Mouse (Mus musculus): ENCODE measurements at regions not wholly inside any gene's neighbourhood (a gene's known extent, or its start where the extent isn't known, plus 50 kb on each side); places are given as distances from the start of the nearest gene placed in this dataset.

DNA sequence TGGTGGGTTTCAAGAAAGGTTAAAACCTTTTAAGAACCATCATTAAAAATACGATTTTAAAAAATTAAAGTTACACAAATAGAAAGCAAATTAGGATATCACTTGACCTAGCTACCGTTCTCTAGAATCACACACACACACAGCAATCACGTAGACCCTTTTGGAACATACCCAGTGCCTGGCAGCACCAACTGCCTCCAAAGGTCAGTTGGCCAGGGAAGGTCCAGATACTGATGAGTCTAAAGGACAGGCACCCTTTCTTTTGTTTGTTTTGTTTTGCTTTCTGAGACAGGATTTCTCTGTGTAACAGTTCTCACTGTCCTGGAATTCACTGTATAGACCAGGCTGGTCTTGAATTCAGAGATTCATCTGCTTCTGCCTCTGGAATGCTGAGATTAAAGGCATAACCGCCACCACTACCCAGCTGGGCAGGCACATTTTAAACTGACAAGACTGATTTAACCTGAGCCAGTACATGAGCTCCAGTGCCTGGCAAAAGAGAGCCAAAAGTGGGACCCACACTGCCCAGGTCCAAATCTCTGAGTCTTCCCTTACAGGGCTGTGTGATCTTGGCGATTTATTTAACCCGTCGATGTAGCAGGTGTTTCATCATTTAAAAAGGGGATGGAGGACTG, 353.0 kb downstream of the Pmp22 start:
- DNase-seq (ENCODE audit: low read depth), result no peak

DNA sequence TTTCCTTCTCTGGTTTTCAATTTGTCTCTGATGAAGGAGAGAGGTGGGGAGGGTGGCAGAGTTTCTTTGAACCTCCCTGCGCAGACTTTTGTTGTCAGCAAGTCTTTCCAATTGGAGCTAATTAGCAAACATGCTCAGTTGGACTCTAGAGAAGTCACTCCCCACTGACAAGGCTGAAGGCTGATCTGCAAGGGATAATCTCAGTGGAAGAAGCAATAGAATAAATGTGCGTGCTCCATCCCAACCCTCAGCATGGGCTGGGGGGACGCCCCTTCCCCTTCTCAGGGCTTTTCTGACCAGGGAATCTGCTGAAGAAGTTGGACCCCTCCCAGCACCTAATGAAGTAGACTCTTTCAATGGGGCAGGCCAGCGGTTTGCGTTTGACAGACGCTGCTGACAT, 353.8 kb downstream of the Pmp22 start:
- DNase-seq (ENCODE audit: low read depth), result no peak

DNA sequence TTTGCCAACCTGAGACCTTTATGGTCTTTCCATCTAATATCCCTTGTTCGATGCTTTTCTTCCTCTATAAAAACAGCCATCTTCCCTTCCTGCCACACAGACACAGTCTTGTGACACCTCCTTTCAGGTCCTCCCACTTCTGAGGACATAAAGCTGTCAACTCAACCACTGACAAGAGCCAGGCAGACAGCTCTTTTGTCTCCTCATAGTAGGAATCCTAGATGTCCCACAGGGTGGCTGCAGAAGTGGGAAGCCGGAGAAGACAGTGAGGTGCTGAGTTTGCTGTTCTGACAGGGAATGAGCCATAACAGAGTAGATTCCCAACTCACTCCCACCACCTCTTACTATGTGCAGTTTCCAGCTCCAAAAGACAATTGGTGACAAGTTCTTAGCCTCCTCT, 358.4 kb downstream of the Pmp22 start:
- DNase-seq (ENCODE audit: low read depth), result no peak

DNA sequence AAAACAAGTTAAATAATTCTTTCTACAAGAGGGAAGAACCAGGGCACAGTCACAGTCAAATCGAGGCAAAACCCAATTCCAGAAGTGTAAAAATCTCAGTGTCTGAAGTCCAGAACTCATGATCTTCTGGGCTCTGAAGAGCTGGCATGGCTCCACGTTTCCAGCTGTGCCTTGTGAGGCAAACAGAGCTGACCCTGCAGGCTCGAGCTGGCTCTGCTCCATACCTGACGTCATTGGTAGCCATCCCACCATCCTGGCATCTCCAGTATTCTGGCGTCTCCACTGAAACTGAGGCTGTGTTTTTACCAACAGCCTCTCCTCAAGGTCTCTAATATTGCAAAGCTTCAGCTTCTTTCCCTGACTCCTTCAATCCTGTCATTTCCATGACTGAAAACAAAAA, 373.4 kb downstream of the Pmp22 start:
- DNase-seq (ENCODE audit: low read depth), result no peak

DNA sequence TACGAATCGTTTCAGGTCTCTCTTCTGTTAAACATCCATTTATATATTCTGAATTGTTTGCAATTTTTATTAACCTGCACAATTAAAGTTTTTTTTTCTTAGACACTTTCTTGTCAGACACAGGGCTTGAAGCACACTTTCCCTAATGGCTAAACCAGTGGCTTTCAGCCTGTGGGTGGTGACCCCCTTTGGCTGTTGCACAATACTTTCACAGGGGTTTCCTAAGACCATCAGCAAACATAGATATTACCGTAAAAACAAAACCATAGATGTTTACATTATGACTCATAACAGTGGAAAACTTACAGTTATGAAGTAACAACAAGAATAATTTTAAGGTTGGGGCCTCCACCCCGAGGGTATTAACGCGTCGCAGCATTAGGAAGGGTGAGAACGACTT, 378.6 kb downstream of the Pmp22 start:
- no peak for DNase-seq (ENCODE audit: low read depth)

DNA sequence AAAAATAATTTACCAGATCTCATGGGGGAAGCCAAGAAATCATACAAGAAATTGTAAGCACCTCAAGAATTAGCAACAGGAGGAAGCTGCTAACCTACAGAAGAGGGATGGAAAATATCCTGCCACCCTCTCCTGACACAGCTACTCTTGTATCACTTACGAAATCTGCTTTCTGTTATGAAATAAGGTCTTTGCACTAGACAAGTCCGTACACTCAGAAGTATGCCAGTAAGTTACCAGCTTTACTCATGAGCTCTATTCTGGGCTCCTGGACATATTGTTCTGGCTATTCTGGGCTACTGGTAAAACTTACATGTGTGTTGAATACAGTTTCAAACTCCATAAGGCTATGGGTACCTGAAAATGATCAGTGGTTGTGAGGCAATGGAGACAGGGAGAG, 379.9 kb downstream of the Pmp22 start:
- no peak for DNase-seq (ENCODE audit: low read depth)

DNA sequence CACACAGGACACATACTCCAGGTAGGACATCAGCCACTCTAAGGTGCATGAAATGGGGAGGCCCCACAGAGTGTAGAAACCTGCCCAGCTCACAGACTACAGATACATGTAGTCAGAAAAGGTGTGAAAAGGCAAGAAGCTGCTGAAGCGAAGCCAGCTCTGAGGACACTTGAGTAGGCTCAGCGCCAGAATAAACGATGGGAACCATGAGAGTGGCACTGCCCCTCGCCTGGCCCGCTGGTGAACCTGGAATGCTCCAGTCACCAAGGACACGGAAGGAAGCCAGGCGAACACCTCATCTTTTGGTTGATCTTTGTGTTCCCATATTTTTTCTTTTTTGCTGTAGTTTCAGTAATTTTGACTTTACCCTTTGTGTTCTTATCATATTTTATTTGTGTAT, 381.8 kb downstream of the Pmp22 start:
- no peak for DNase-seq (ENCODE audit: low read depth)

DNA sequence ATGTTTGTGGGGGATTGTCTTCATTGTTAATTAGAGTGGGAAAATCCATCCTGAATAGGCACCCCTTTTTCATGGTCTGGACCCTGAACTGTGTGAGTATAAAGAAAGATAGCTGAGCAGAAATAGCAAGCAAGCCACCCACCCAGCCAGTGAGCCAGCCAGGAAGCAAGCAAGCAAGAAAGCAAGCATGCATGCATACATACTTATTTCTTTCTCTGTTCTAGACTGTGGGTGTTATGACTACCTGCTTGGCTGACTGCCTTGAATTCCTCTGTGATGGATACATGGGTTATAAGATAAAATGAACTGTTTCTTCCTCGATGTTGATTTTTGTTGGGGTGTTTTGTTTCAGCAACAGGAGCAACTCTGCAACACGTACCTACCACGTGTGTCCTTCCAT, 385.8 kb downstream of the Pmp22 start:
- no peak for DNase-seq (ENCODE audit: low read depth)

DNA sequence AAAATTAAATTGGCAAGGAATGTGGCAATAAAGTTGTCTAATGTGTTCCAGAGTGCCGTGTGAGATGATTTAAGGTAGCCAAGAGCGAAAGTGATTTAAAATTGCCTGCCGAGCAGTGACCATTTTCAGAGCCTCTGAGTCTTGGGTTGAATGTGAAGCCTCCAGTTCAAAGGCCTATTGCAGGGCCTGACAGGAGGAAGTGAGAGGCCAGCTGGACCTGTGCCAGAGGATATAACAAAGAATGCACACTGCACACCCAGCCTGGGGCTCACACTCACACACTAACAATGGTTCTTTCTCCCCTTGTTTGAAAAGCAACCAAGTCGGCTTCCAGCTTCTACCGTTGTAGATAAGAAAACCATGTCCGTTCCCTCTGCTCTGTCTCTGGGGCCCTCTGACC, 390.1 kb downstream of the Pmp22 start:
- no peak for DNase-seq (ENCODE audit: low read depth)

DNA sequence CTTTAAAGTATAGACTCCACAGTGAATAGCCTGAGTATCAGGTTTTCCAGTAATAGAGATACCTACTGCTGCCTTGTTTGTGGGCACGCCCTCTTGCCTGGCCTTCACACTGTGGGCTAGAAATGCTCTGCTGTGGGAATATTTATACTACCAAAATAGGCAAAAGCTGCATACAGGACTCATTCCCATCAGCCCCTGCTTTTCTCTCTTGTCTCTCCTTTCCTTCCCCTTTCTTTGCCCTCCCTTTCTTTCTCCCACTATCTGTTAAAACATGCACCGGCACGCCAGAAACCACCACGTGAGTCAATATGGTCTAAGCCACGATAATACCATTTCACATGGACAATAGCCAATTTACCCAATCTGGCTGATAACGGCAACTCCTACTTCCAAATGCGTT, 395.5 kb downstream of the Pmp22 start:
- no peak for DNase-seq (ENCODE audit: low read depth)

DNA sequence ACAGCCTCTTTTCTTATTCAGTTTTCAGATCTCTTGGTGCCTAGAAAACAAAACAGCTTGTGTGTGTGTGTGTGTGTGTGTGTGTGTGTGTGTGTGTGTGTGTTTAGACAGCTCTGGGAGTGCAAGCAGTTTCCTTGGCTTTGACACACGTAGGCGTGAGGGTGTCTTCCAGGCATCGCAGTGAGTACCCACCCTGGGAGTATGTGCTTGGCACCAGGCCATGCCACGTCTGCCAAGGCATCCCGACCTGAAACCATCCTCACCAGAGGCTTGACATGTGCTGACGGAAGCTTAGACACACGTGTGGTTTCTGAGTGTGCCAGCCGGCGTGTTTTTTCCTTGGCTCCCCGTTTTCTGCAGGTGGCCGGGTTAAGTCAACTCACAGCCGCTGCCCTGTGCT, 396.6 kb downstream of the Pmp22 start:
- DNase-seq (ENCODE audit: low read depth), result no peak

DNA sequence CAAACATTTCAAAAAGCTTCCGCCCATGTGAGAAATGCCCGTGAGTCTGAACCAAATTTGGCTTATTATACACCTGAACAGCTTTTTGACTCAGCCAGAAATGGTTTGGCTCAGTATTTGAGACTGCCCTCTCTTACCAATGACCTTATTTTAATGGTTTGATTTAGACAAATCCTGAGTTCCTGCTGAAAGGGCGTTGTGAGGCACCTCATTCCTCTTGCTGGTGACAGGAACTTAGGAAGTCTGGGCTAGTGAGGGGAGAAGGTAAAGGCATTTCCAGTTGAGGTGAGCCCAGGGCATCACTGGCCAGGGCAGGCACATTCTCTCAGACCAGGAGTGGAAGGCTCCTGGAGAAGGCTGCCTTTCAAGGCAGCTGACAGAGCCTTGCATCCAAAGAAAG, 396.1 kb downstream of the Hs3st3b1 start:
- no peak for DNase-seq (ENCODE audit: low read depth)

DNA sequence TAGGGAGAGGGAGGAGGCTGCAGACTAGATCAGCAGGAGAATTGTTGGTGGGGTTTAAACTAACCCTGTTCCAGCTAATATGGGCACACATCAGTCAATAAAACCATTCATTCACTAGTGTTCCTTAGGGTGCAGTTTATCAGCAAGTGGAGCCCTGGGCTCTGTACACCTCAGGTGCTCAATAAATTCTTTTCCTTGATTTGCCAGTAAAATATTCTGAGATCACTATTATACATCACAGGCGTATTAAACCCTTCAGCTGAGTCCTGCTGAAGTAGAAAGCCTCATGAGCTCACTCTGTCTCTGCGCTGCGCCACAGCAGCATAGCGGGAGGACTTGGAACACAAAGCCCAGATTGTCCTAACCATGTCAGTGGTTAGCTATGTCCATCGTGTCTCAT, 389.3 kb downstream of the Hs3st3b1 start:
- no peak for DNase-seq (ENCODE audit: low read depth)

DNA sequence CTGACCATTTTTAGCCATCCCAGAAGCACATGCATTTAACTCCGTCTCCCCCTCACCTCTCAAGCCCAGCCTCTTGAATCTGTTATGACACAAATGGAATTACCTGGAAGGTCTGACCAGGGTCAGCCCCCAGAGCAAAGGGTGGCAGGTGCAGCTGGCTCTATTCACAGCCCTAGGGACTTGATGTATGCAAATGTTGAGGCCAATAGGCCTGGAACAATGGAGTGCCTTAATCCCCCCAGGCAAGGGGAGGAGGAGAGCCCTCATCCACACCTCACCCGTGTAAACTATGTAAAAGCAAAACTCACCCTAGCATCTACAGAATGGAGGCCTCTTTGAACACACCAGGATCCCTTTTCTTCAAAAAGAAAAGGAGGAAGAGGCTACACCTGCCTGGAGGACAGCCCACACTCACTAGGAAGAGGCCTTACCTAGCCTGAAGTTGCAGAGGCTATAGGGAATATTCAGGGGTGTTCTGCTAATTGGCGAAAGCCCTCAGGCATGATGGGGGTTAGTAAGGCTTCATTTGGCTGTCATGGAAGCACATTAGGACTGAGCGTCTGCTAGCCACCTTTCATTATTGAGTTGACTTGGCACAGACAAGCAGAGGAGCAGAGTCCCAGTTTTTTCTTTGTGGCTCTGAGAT, 388.4 kb downstream of the Hs3st3b1 start:
- DNase-seq (ENCODE audit: low read depth), result no peak

DNA sequence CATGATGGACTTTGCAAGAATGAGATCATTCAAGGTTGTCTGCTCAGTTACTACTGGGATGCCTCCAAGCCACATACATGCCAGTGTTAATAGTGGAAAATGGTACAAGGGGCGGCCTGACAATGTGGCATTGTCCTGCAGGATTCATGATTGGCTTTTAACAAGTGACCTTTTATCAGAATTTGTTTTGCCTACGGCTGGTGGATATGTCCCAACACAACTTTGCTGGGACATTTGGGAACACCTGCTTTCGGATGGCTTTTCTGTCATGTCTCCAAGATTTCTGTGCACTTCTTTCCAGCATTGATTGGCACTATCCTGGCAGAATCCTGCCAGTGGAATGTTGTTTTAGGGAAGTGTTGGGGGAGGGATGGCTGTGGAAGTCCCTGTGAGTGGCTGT, 384.4 kb downstream of the Hs3st3b1 start:
- no peak for DNase-seq (ENCODE audit: low read depth)

DNA sequence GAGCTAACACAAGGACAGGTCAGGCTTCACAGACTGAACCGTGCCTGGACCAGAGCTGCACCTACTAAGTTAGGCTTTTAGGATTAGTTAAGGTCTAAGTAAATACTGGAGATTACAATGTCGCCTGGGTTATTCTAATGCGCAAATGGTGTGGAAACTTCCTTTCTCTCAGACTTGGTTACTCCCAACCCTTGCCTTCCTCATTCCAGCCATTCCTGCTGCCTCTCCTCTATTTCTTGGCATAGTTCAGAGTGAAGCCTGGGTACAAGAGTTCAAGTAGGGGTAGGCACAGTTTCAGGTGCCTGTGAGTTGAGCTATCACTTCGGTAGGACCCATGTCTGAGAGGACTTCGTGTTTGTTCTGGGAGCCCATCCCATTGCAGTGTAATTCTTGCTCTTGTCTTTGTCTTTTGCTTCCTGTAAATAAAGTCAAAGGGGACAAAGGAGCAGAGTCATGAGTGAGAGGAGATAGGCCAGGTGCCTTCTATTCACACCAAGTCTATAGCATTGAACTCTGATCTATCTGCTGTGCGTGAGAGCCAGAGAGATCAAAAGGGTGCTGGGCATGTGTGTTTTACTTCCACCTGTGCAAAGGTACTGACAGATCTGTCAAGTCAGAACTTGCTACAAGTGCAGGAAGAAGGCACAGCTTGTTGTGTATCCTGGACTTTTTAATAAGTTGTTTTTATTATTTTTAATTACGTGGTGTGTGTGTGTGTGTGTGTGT, 378.0 kb downstream of the Hs3st3b1 start:
- DNase-seq (ENCODE audit: low read depth), result no peak

DNA sequence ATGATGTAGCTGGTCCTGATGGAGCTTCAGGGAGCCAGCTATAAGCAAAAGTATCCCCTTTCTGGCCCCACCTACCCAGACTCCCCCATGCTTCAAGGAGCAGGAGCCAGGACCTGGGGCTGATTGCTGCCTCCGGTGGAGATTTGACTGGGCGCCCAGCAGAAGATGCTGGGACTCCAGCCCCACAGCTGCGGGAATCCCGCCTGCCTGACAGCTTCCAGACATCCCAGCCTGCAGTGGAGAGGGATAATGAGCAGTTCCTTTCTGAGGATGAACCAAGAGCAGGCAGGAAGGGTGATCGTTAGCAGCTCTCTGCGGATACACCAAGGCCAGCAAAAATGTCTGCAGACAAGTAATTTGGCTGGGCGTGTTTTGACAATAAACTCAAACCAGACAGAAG, 376.6 kb downstream of the Hs3st3b1 start:
- DNase-seq (ENCODE audit: low read depth), result no peak

DNA sequence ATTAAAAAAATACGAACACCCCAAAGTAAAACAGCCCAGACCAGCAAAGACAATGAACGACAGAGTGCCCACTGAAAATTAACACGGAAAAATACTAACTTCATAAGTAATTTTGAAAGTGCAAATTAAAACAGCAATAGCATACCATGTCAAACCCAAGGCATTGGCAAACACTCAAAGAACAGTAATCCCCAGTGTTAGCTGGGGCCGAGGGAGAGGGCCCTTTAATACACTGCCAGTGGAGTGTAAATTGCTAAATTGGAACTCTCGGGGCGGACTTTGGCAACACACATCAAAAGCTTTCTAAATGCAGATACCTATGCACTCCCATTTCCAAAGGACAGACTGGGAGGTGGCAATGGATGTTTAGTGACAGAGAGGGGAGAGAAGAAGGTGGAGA, 361.6 kb downstream of the Hs3st3b1 start:
- no peak for DNase-seq (ENCODE audit: low read depth)

DNA sequence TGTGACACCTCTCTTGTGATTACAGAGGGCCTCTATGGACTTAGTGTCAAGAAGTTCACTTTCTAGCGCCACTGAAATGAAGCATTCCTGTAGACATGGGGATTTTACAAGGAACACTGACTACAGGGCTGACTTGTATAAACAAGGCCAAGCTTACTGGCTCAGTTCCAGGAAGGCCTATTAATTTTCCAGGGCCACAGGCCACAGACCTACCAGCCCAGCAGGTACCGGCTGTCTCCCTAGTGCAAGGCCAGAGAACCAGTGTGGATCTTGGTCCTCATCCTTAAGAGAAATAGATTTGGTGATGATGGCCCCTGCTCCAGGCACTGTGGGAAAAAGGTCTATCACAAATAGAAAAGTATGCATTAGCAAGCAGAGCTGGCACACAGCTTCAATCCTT, 359.4 kb downstream of the Hs3st3b1 start:
- no peak for DNase-seq (ENCODE audit: low read depth)

DNA sequence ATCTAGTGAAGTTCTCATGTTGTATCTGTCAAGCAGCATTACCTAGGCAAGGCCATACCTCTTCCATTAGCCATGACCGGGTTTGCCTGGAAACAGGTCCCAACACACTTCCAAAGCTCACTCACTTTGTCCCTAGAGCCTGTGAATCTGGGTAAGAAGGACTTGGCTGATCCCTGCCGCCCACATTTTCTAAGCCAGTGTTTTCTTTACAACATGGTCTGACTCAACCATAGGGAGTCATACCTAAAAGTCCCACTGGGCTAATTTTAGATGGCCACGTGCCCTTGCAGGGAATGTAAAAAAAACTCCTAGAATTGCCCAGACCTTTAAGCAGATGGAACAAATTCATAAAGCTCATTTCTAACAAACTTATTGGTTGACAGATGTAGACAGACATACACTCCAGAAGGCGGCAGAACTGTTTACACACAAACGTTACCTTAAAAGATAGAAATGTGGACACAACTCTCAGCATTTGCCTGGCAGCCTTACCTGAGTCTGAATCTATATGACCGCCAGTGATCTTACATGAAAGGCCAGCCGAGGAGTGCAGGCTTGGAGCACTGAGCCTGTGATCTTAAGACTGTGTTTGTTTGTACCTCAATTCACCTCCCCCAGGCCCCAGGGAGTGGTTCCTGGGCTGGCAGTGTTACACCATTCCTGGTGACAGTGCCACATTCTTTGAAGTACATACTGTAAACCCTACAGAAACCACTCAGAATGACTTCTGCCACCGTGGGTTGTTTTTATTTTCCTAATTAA, 356.4 kb downstream of the Hs3st3b1 start:
- DNase-seq (ENCODE audit: low read depth), result no peak

DNA sequence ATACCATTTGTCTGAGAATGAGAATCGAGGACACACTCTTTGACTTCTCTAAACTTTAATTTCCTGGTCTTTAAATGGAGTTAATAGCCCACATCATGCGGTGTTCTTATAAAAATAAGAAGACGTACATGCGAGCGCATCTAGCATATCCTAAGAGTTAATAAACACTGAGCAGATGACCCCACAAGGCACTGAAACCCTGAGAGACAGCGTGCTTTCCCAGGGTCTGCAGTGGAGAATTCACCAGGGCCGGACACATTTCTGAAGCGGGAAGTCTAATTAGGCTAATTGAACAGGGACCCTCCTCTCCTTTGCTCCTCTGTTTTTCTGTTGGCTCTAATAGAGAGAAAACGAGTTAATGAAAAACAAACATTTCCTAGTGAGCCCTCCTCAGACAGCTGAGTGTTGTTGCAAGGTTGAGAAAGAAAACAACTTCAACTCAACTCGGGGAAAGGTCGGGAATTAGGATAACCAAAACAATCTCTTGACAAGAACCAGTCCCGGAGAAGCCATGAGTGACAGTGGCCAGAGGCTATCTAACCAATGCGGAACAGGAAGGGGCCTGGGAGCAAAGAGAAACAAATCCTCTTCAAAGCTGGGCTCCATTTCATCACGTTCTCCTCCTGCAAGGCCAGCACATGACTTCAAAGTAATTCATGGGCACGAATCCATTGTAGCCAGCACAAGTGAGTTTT, 352.2 kb downstream of the Hs3st3b1 start:
- DNase-seq (ENCODE audit: low read depth), result no peak

DNA sequence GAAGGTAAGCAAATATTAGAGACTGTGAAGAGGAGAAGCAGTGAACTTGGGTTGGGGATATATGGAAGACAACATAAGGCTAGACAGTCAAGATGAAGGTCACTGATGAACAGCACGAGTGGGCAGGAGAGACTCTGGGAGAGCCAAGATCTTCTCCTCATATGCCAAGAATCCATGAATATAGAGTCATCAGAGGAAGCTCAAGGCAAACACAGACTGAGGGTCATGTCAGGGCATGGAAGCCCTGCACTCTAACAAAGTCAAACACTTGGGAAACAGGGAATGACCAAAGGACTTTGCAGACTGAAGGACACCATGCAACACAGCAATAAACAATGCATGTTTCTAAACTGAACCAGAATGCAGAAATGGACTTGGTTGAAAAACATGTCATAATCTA, 351.4 kb downstream of the Hs3st3b1 start:
- DNase-seq (ENCODE audit: low read depth), result no peak
